Mouse (Mus musculus) heart, adult 2 months (tissue): ENCODE measurements around the gene D930020B18Rik. TPM values are rescaled to one million over a fixed set of nuclear protein-coding genes. Genes with fewer than 3 reads are reported as not detected.

Source experiments
- DNase-seq, 2 experiments: peaks; one replicate each; pipeline ENCODE4 v3.0.0; 2021
- H3K27ac ChIP-seq: fragments of 200-600 bp; 2 replicates; pipeline ENCODE4 v1.8.1; 2022
- H3K27me3 ChIP-seq: fragments of 200-500 bp; 2 replicates; pipeline ENCODE4 v1.6.1; 2012; ENCODE audit warnings: mild to moderate bottlenecking, low read length, inconsistent platforms, mixed read lengths; ENCODE audit not compliant: control insufficient read depth, insufficient read depth
- H3K36me3 ChIP-seq: fragments of 200-500 bp; 2 replicates; pipeline ENCODE4 v1.6.1; 2012; ENCODE audit warnings: low read length, inconsistent platforms; ENCODE audit not compliant: control insufficient read depth, insufficient read depth
- H3K4me1 ChIP-seq: fragments of 200-500 bp; 2 replicates; pipeline ENCODE4 v1.6.1; 2011; ENCODE audit warnings: low read length; ENCODE audit not compliant: control insufficient read depth, insufficient read depth
- H3K4me3 ChIP-seq: fragments of 200-600 bp; 2 replicates; pipeline ENCODE4 v1.8.1; 2022
- H3K79me2 ChIP-seq: fragments of 200-500 bp; replicated peaks from 2 replicates; pipeline ENCODE4 v1.6.1; 2012; ENCODE audit warnings: mild to moderate bottlenecking, inconsistent platforms, low read length, moderate library complexity, mixed read lengths; ENCODE audit not compliant: control insufficient read depth, insufficient read depth
- H3K9ac ChIP-seq: fragments of 200-500 bp; 2 replicates; pipeline ENCODE4 v1.6.1; 2012; ENCODE audit warnings: low read depth, mild to moderate bottlenecking, control low read depth, inconsistent platforms, low read length, mixed read lengths
- CTCF ChIP-seq: fragments of 200-600 bp; IDR thresholded peaks from 2 replicates; pipeline ENCODE4 v1.8.1; 2022; ENCODE audit warnings: antibody characterized with exemption, mild to moderate bottlenecking, moderate library complexity
- EP300 ChIP-seq: fragments of 200-500 bp; IDR thresholded peaks from 2 replicates; pipeline ENCODE4 v1.6.1; 2011; ENCODE audit warnings: low read depth, low read length, control low read depth; ENCODE audit not compliant: insufficient read depth
- POLR2A ChIP-seq: fragments of 200-500 bp; IDR thresholded peaks from 2 replicates; pipeline ENCODE4 v1.6.1; 2011; ENCODE audit warnings: mild to moderate bottlenecking, low read depth, low read length, control low read depth; ENCODE audit not compliant: insufficient read depth
- WGBS: fragments of 180-500 bp; shearing (Covaris S2); methylation state at CpG from one replicate; pipeline ENCODE4 v1.1.7; 2018; 5-methylcytosine and 5-hydroxymethylcytosine counted together
- intact Hi-C: fragments of 180-260 bp; cut with DNase I; formaldehyde crosslinking; loops from one replicate; pipeline ENCODE4 v1.15.1; 2025
- polyA plus RNA-seq: library from polyadenylated mRNA; depleted of rRNA; stranded (reverse); fragments of >200 nt; gene quantifications from 2 replicates; pipeline ENCODE4 v1.2.3, GENCODE M21; 2012
- total RNA-seq, 2 experiments: library from RNA; stranded (reverse); gene quantifications; 2 replicates each; pipeline ENCODE4 v1.2.3; 2021

D930020B18Rik gene
- total and polyA plus RNA-seq, 3 experiments, result not detected

DNA sequence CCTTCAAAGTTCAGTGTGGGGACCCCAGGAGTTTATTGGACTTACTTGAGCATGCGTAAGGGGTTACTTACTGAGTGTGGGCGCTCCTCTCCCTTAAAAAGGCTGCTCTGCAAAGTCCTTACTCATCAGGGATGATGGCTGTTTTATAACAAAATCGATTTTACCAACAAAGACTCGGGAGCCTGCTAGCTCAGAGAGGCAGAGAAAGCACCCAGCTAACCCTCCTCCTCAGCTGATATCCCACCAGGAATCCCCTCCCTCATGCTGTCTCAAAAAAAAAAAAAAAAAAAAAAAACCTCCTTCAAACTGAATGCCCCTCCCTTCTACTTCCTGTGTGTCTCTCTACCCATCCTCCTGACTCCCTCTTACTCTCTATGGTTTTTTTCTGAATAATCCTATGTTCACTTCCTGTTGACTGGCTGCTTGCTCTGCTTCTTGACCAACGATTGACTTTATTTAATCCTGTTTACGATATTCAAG lies 12.8 kb upstream of the D930020B18Rik start:
- intact Hi-C loops, result no loop called here
- no peaks in the 10 kb centered on the region for H3K27me3 ChIP-seq

GRCm38 (mm10) chr10:121634159-121634558 lies 7.2 kb upstream of the D930020B18Rik start:
- Histone ChIP-seq H3K79me2 (no peaks in the 10 kb centered on the region), H3K36me3 (no peaks in the 10 kb centered on the region), H3K27ac (no peak overlapping the region), H3K27me3 (no peaks in the 10 kb centered on the region), H3K4me1 (no peaks in the 10 kb centered on the region), H3K9ac (no peak overlapping the region), H3K4me3 (no peak overlapping the region)
- 33% methylated on average over 1 of the region's 1 CpGs for WGBS
- no peak for DNase-seq
- intact Hi-C loops, result no loop called here
- TF ChIP-seq CTCF (no peak), EP300 (no peak), POLR2A (no peak)

More for the DNA sequence above, 12.8 kb upstream of the D930020B18Rik start:
- H3K79me2 ChIP-seq, result 0 out of 2 replicates have a peak, but pooled peaks cover 3% of the 10 kb centered on the region
- DNase-seq, result no peak
- no peak overlapping the region for H3K4me3 ChIP-seq
- H3K36me3 ChIP-seq, result peaks cover 8% of the 10 kb centered on the region
- H3K27ac ChIP-seq, result no peak overlapping the region
- no peak overlapping the region for H3K9ac ChIP-seq
- H3K4me1 ChIP-seq, result peaks cover 3% of the 10 kb centered on the region; the same call in 1 of the 2 replicates
- WGBS, result 86% methylated on average over 6 of the region's 6 CpGs
- TF ChIP-seq POLR2A, result no peak

- H3K4me1 ChIP-seq, result peaks cover 2% of the 10 kb centered on the region
- no peak overlapping the region for H3K9ac ChIP-seq
- no peak for DNase-seq
- H3K27ac ChIP-seq, result no peak overlapping the region
- no peaks in the 10 kb centered on the region for H3K36me3 ChIP-seq
- intact Hi-C loops, result no loop called here
- H3K4me3 ChIP-seq, result no peak overlapping the region
- 0 out of 2 replicates have a peak, but pooled peaks cover 2% of the 10 kb centered on the region for H3K27me3 ChIP-seq
- WGBS, result 86% methylated on average over 6 of the region's 6 CpGs
- H3K79me2 ChIP-seq, result no peaks in the 10 kb centered on the region
- TF ChIP-seq EP300 (no peak), CTCF (no peak), POLR2A (no peak)
Observed at GRCm38 (mm10) chr10:121636276-121636675, 5.1 kb upstream of the D930020B18Rik start.

DNA sequence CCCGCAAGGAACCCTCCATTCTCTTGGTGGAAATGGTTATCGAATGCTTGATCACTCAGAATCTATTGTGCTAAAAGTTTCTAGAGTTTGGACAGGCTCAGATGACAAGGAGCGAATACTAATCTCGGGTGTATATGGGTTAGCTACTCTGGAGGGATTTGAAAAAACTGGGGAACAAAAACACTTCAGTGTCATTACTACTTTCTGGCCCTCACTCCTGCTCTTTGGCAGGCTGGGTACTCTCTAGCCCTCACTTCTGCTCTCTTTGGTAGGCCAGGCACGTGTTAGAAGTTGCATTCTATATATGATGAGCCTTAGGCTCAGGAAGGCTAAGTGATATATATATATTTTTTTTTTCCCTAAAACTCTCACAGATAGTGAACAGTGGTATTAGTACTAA lies 1.8 kb upstream of the D930020B18Rik start:
- H3K9ac ChIP-seq, result no peak overlapping the region
- intact Hi-C loops, result no loop called here
- TF ChIP-seq EP300, result no peak
- H3K36me3 ChIP-seq, result no peaks in the 10 kb centered on the region
- H3K4me1 ChIP-seq, result peaks cover 2% of the 10 kb centered on the region
- no peaks in the 10 kb centered on the region for H3K79me2 ChIP-seq
- H3K27ac ChIP-seq, result no peak overlapping the region
- H3K27me3 ChIP-seq, result peaks cover 7% of the 10 kb centered on the region; the same call in 1 of the 2 replicates
- H3K4me3 ChIP-seq, result no peak overlapping the region
- DNase-seq, result no peak
- WGBS, result 94% methylated on average over 5 of the region's 5 CpGs

DNA sequence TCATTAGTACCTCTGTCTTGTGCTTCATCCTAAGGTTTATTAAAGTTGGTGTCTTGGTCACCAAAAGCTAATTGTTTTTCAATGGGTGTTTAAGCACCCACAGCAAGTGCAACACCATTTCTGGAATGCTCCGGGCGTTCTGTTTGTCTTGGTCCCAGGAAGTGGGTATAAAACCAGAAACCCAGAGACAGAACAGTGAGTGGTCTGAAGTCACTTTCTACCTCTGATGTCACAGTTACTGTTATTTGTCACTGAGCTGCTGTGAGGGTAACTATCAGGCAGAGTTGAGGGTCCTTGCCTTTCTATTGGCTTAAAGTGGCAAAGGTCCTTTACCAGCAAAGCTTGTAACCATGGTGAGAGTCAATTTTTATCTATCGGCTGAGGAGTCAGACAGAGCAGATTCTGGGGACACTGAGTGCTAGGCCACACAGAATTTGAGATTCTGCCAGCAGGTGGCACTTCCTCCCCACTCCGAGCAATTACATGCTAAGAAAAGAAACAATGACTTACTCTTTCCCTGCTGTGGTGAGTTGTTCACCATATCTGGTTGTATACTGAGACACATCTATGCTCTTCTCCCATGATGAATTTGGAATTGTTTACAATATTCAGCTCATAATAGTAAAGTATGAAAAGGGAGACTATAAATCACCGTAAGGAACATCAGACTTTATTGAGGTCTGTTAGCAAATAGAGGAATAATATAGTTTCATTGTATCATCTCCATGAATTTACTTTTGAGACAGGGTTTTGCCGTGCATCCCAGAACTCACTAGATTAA lies 1.0 kb upstream of the D930020B18Rik start:
- Histone ChIP-seq H3K79me2 (no peaks in the 10 kb centered on the region), H3K27ac (no peak overlapping the region), H3K9ac (no peak overlapping the region), H3K27me3 (peaks cover 7% of the 10 kb centered on the region; the same call in 1 of the 2 replicates), H3K4me3 (no peak overlapping the region), H3K36me3 (no peaks in the 10 kb centered on the region), H3K4me1 (peaks cover 2% of the 10 kb centered on the region)
- intact Hi-C loops, result loop anchor here (5.0 kb wide), 2 partner anchors 47 to 412 kb away; no protein-coding TSS in a partner anchor
- no peak for DNase-seq
- TF ChIP-seq EP300 (no peak), CTCF (peak; percentile 64), POLR2A (no peak)
- 58% methylated on average over 6 of the region's 6 CpGs for WGBS

GRCm38 (mm10) chr10:121640944-121641271 lies 480 bp upstream of the D930020B18Rik start:
- H3K9ac ChIP-seq, result no peak overlapping the region
- H3K27me3 ChIP-seq, result peaks cover 7% of the 10 kb centered on the region; the same call in 1 of the 2 replicates
- peak overlapping the region; percentile 55 for H3K4me3 ChIP-seq
- peaks cover 2% of the 10 kb centered on the region for H3K4me1 ChIP-seq
- no peak for TF ChIP-seq EP300
- no peak for TF ChIP-seq POLR2A
- no peak for TF ChIP-seq CTCF
- no peaks in the 10 kb centered on the region for H3K79me2 ChIP-seq
- intact Hi-C loops, result loop anchor here (5.0 kb wide), 2 partner anchors 46 to 411 kb away; no protein-coding TSS in a partner anchor
- DNase-seq, result no peak
- no peaks in the 10 kb centered on the region for H3K36me3 ChIP-seq
- 25% methylated on average over 10 of the region's 10 CpGs for WGBS
- H3K27ac ChIP-seq, result no peak overlapping the region
